Mouse (Mus musculus) frontal cortex, adult 2 months (tissue): Measurements from ENCODE around the gene Cdhr5. TPM values are rescaled to one million over a fixed set of nuclear protein-coding genes. Genes with fewer than 3 reads are reported as not detected.

ENCODE experiments used
- DNase-seq, 2 experiments: peaks; one replicate each; pipeline ENCODE4 v3.0.0; 2022; ENCODE audit warnings: low spot score in 1 of 2; ENCODE audit errors: extremely low spot score in 1 of 2
- polyA plus RNA-seq: library from polyadenylated mRNA; depleted of rRNA; stranded (reverse); fragments of >200 nt; gene quantifications from 2 replicates; pipeline ENCODE4 v1.2.3, GENCODE M21; 2012; rRNA removed

Gene Cdhr5
- polyA plus RNA-seq, 1 experiment, result not detected

DNA sequence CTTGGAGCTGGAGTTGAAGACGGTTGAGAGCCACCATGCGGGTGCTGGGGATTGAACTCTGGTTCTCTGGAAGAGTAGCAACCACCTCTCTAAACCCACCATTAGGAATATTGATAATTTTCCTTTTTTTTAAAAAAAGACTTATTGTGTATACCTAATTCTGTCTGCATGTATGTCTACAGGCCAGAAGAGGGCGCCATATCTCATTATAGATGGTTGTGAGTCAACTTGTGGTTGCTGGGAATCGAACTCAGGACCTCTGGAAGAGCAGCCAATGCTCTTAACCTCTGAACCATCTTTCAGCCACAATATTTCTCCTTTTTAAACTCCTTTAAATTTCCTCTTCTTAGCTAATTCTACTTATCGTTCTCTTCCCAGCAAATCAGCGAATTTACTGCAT lies 50.1 kb downstream of the Cdhr5 start:
- DNase-seq, result no peak

GRCm38 (mm10) chr7:141222696-141223215 lies 53.8 kb downstream of the Cdhr5 start:
- DNase-seq, result no peak

DNA sequence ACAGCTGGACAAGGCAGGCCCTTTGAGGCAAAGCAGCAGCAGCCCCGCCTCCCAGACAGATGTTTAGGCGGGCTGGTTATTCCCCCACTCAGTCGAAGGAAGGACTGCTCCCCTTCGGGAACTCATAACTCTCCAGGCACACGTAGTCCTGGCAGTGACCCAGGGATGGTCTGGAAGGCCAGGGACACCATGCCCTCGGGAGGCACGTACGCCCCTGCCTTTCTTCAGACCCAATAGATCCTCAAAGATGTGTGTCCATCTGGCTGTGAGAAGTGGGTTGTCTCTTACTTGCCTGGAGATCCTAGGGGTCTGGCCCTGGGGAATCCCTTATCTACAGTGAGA lies 54.5 kb downstream of the Cdhr5 start:
- DNase-seq, result no peak

DNA sequence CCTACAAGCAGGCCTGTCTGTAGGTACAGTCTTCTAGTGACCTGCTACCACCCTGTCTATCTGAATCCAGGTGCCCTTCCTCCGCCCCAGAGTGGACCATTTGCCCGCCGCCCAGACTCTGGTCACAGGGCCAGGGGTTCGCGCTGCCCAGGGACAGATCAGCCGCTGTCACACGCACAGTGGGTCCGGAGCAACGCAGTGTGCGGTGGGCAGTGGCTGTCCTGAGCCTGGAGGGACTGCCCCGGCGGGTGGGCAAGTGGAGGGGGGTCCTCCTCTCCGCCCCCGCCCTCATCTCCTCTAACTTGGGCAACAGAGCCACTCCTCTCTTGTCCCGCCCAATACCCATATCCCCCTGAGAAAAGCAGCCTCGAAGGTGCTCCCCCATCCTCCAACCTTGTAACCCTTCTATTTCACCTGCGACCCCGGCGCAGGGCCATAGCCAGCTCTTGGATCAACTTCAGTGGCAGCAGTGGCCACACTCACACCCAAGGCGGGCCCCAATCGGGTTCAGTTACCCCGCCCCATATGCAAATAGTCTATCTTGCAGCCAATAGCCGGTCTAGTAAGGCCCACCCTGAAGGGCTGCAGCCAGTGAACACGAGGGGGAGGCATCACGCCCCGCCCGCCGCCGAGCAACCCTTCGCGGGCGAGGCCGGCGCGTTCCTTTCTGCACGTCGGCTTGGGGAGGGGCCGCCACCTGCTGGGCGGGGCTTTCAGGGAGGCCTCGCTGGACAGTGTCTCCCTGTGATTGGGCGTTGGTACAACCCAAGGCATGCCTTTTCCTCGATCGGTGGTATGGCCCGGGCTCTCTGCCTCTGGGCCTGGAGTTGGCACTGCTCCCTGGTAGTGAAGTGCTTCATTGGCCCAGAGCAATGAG lies 55.1 kb downstream of the Cdhr5 start:
- peak; percentile 89 to 90 for DNase-seq

DNA sequence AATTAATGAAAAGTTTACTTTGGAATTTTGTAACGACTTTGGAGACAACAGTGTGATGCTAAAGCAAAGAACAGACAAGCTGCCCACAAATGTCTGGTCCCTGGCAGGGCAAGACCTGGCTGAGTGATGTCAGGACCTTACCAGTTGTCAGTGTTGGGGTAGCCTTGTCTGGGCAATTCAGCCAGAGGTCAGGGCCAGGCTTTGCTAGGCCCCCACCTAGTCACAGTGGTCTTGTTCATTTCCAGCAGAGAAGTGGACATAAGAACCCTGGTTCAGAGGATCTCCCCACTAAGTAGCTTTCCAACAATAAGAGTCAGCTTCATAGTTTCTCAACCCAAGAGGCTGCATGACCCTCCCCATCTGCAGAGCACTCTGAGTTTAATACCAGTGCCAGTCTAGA lies 56.2 kb downstream of the Cdhr5 start:
- DNase-seq, result no peak

DNA sequence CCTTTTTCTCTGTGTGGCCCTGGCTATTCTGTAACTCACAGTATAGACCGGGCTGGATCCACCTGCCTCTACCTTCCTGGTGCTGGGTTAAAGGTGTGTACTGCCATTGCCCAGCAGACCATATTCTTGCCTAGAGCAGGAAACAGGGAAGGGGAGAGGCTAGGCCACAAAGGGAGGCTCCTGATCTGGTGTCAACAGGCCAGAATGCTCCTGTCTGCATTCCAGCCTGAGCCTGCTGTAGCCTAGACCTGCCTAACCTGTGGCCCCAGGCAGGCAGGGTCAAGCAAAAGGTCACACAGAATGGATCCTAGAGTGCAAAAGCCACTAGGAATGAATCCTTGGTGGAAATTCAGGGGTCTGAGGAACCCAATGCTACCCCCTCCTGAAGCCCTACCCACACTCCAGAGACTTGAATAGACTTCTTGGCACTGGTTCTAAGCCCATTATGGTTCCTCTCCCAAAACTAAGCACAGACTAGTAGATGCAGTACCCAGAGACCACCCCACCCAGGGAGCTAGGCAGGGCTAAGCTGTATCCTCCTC lies 57.0 kb downstream of the Cdhr5 start:
- DNase-seq, result no peak

Other genes with a start within 250 kb of the Cdhr5 start
- not detected in 2 replicates for gene Gm17387, start 247.7 kb downstream of the Cdhr5 start, polyA plus RNA-seq
- 99.1 and 103 TPM in 2 replicates for gene B4galnt4, start 215.7 kb downstream of the Cdhr5 start, polyA plus RNA-seq
- 0.11 and 0.22 TPM in 2 replicates for gene Pkp3, start 198.6 kb downstream of the Cdhr5 start, polyA plus RNA-seq
- gene Sigirr, start 176.2 kb downstream of the Cdhr5 start, polyA plus RNA-seq, result 3.7 and 4.0 TPM in 2 replicates
- 0.08 and 0.10 TPM in 2 replicates for gene Ano9, start 159.0 kb downstream of the Cdhr5 start, polyA plus RNA-seq
- 52.1 and 62.4 TPM in 2 replicates for gene Ptdss2, start 154.4 kb downstream of the Cdhr5 start, polyA plus RNA-seq
- gene Rnh1, start 103.9 kb downstream of the Cdhr5 start, polyA plus RNA-seq, result 34.5 and 36.4 TPM in 2 replicates
- gene Hras, start 82.8 kb downstream of the Cdhr5 start, polyA plus RNA-seq, result 243 and 245 TPM in 2 replicates
- gene Lrrc56, start 82.6 kb downstream of the Cdhr5 start, polyA plus RNA-seq, result 4.8 and 5.5 TPM in 2 replicates
- gene Lmntd2, start 62.7 kb downstream of the Cdhr5 start, polyA plus RNA-seq, result 0.17 and 0.20 TPM in 2 replicates
- gene Rassf7, start 60.9 kb downstream of the Cdhr5 start, polyA plus RNA-seq, result 1.8 and 2.3 TPM in 2 replicates
- gene Phrf1, start 48.0 kb downstream of the Cdhr5 start, polyA plus RNA-seq, result 31.0 and 35.1 TPM in 2 replicates
- 7.7 and 8.6 TPM in 2 replicates for gene Irf7, start 10.3 kb downstream of the Cdhr5 start, polyA plus RNA-seq
- gene Sct, start 2.3 kb upstream of the Cdhr5 start, polyA plus RNA-seq, result 12.4 and 29.9 TPM in 2 replicates
- 0.44 and 0.48 TPM in 2 replicates for gene Drd4, start 15.2 kb upstream of the Cdhr5 start, polyA plus RNA-seq
- 43.0 and 43.8 TPM in 2 replicates for gene Deaf1, start 50.9 kb upstream of the Cdhr5 start, polyA plus RNA-seq
- 60.4 and 64.8 TPM in 2 replicates for gene Tmem80, start 51.0 kb upstream of the Cdhr5 start, polyA plus RNA-seq
- 4.4 and 5.5 TPM in 2 replicates for gene Eps8l2, start 62.1 kb upstream of the Cdhr5 start, polyA plus RNA-seq
- gene Taldo1, start 115.4 kb upstream of the Cdhr5 start, polyA plus RNA-seq, result 151 and 152 TPM in 2 replicates
- gene Gatd1, start 137.3 kb upstream of the Cdhr5 start, polyA plus RNA-seq, result 49.9 and 55.6 TPM in 2 replicates
- gene Cend1, start 152.7 kb upstream of the Cdhr5 start, polyA plus RNA-seq, result 204 and 235 TPM in 2 replicates
- 227 and 251 TPM in 2 replicates for gene Slc25a22, start 161.1 kb upstream of the Cdhr5 start, polyA plus RNA-seq
- gene Pidd1, start 167.2 kb upstream of the Cdhr5 start, polyA plus RNA-seq, result 3.3 and 3.5 TPM in 2 replicates
- 556 and 592 TPM in 2 replicates for gene Rplp2, start 170.6 kb upstream of the Cdhr5 start, polyA plus RNA-seq
- gene Pnpla2, start 178.4 kb upstream of the Cdhr5 start, polyA plus RNA-seq, result 27.5 and 29.8 TPM in 2 replicates
- 5.1 and 8.7 TPM in 2 replicates for gene Cracr2b, start 184.3 kb upstream of the Cdhr5 start, polyA plus RNA-seq
- gene Cd151, start 190.6 kb upstream of the Cdhr5 start, polyA plus RNA-seq, result 61.0 and 61.7 TPM in 2 replicates
- gene Polr2l, start 198.3 kb upstream of the Cdhr5 start, polyA plus RNA-seq, result 41.5 and 47.6 TPM in 2 replicates
- 38.7 and 40.9 TPM in 2 replicates for gene Tspan4, start 198.5 kb upstream of the Cdhr5 start, polyA plus RNA-seq